Mouse (Mus musculus) brain, embryonic 14.5 days (tissue): ENCODE data around the gene Ak1.

Source experiments
- CTCF ChIP-seq: fragments of 200-500 bp; IDR thresholded peaks from 2 replicates; pipeline ENCODE4 v1.5.1; 2012; ENCODE audit warnings: inconsistent platforms, mild to moderate bottlenecking, moderate library complexity, borderline replicate concordance; ENCODE audit not compliant: insufficient read depth, insufficient read length; ENCODE audit errors: extremely low read depth
- POLR2A ChIP-seq: fragments of 200-500 bp; IDR thresholded peaks from 2 replicates; pipeline ENCODE4 v1.6.1; 2012; ENCODE audit warnings: mild to moderate bottlenecking, inconsistent platforms, borderline replicate concordance; ENCODE audit not compliant: poor library complexity, insufficient read depth, insufficient read length, severe bottlenecking; ENCODE audit errors: extremely low read depth

- TF ChIP-seq CTCF (no peak), POLR2A (no peak)
Measured at GRCm38 (mm10) chr2:32673176-32673917, 51.8 kb downstream of the Ak1 start.
